Mouse (Mus musculus): Measurements from ENCODE around the gene Kdm6b.
"Not testable (repeated sequence)": the region's sequence is repeated elsewhere in the genome, so short reads cannot be mapped to it uniquely, and the experiment has no call there.

Gene Kdm6b

DNA sequence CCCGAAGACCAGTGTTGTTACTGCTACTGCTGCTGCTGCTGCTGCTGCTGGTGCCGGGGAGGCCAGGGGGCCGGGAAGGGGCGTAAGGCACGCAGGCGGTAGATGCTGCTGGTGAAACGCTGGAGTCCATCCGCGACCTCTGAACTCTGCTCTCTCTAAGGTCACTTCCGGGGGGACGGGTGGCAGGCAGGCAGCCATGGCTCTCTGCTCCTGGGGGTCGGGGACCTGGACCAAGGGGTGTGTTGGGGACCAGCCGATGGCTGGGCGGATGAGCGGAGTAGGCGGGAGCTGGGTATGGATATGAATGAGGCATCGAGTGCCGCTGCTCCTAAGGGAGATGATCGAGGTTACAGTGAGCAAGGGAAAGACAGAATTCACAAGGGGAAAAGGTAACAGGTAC, 7.2 kb downstream of the Kdm6b start:
- no peak for DNase-seq (ENCODE audit: low read depth)

DNA sequence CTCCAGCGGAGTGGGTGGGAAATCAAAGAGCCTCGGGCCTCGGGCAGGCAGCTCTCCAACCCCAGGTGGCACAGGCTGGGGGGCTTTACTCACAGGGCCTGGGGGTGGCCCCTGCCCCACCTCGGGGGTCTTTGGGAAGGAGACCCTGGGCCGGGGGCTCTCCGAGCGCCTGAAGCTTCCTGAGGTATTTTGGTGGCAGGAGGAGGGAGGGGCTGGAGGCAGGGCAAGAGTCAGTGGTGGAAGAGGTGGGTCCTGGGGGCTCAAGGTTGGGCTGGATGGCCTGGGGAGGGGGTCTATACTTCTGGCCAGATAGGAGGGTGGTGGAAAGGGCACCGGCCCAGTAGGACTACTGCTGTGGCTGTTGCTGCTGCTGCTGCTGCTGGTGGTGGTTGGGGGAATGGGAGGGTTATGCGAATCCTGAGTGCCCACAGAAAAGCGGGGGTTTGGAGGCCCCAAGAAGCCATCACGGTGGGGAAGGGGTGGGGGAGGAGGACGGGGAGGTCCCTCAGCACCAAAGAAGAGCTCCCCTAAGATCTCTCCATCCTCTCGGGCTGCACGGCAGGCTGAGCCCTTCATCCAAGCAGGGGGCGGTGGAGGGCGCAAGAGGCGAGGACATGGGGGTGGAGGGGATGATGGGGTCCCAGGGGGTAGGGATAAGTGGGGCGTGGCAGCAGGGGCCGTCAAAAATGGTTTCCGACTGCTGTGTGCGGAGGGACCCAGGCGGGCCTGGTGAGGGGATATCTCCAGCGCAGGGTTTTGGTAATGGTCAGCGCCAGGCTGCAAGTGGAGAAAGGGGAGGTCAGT, 7.9 kb downstream of the Kdm6b start:
- no peak for DNase-seq (ENCODE audit: low read depth)

DNA sequence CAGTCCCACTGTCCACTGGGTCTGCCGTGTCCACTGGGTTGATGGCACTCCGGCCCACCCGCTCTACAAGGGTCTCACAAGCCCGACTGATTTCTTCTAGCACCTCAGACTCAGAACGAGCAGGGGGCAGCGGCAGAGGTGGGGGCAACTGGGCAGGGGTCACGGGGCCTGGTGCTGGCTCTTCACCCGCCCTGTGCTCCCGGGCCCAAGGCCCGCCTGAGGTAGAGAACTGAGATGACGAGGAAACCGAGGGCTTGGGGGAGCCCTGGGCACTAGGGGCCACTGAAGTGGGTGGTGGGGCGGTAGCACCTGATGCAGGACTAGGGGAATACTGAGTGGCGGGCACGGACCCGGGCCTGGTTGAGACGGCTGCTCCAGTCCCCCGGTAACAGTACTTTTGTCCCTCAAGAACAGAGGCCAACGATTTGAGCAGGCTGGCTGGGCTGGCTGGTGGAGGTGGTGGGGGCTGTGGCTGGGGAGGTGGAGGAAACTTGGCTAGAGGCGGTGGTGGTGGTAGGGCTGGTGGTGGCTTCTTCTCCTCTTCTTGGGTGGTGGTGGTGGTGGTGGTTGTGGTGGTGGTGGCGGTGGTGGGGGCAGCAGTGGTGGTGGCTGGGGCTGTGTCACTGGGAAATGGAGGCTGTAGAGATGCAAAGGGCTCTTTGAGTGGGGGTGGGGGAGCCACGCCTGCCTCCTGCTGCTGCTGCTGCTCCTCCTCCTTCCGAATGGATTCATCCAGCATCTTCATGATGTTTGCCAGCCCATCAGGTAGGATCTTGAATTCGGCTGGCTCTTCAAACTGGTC, 8.7 kb downstream of the Kdm6b start:
- no peak for DNase-seq (ENCODE audit: low read depth)

DNA sequence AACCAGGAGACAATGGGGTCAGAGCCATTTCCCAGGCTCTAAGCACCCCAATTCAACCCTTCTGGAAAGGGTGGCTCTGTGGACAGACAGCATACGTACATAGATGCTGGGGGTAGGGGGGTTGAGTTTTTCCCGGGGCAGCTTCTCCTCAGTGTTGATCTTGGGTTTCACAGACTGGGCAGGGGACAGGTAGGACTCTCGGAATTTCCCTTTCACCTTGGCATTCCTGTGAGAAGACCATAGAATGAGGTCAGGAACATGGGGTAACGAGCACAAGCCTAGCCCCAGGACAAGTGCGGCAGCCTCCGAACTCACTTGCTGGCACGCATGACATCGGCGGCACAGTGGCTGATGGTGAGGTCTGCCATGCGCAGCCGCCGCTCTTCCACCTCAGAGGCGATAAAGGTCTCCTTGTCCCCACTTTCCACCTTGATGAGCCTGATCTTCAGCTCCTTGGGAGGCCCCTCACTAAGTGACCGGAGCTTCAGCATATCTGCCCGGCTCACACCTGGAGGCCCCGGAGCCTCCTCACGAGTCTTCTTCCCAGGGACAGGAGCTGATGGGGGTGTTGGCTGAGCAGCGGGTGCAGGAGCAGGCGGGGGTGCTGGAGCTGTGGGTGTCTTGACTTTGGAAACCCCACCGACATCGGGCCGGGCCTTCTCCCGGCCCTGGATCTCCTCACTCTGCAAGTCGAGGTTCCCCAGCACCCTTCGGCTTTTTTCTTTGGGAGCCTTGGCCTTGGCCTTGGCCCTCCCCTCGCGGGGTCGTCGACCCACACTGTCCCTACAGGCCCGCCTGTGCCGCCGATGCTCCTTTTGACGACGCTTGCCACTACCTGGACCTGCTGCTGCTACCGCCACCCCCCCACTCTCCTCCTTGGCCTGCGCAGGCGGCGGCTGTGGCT, 9.5 kb downstream of the Kdm6b start:
- no peak for DNase-seq (ENCODE audit: low read depth)

DNA sequence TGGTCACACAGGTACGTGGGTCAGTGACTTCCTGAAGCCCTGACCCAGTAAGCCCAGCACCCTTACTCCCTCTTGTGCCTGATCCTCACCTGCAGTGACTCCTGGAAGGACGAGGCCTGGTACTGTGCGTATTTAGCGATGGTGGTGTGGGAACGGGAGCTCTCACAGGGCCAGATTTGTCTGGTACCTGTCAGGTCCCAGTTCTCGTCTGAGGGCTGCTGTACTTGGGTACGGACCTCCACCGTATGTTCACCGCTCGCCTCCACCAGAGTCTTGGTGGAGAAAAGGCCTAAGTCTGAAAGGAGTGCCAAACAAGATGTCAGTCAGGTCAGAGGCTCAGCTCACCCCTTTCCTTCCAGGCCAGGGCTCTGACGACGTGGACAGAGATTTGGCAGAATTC, 11.5 kb downstream of the Kdm6b start:
- DNase-seq (ENCODE audit: low read depth) = no peak

DNA sequence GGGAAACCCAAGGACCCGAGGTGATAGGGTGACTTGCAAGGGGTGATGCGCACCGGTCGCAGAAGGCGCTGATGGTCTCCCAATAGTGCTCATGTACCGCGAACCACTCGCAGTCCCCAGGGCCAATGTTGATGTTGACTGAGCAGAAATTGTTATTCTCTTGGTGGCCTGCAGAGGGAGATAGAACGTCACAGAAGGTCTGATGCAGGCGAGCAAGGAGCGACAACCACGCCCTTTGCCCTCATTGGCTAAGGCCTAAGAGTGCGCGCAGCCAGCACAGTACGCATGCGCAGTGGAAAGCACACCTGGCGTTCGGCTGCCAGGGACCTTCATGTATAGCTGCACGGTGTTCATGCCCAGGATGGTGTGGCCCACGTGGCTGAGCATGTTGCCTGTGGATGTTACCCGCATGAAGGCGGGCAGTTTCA, 12.3 kb downstream of the Kdm6b start:
- peak; percentile 84 for DNase-seq (ENCODE audit: low read depth)

DNA sequence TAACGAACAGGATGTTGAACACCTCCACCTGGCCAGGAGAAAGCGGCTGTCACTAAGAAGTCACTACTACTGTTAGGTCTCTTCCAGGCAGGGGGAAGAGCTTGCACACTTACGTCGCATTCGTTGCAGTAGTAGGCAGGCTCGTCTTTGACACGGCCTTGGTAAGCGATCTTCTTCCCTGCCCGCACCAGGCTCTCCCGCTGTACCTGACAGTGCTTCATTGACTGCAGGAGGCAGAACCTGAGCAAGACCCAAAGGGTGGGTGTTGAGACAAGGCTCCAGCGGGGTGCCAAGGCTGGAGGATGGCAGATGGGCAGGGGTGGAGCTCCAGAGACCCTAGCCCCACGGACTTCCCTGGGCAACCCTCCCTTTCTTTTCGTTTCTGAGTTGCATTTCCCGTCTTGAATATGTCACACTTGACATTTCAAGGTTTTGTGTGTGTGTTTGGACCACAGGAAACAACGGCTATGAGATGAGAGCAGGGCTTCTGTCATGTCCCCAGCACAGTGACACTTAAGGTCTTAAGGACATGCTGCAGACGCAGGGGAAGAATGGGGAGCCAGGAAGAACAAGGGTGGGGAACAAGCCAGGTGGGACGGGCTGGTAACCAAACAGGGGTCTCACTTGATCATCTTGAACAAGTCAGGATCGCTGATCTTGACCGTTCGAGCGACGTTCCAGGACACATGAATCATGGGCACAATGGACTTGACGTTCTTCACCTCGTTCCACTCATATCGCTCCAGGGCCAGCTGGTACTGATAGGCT, 13.2 kb downstream of the Kdm6b start:
- DNase-seq (ENCODE audit: low read depth) = no peak

DNA sequence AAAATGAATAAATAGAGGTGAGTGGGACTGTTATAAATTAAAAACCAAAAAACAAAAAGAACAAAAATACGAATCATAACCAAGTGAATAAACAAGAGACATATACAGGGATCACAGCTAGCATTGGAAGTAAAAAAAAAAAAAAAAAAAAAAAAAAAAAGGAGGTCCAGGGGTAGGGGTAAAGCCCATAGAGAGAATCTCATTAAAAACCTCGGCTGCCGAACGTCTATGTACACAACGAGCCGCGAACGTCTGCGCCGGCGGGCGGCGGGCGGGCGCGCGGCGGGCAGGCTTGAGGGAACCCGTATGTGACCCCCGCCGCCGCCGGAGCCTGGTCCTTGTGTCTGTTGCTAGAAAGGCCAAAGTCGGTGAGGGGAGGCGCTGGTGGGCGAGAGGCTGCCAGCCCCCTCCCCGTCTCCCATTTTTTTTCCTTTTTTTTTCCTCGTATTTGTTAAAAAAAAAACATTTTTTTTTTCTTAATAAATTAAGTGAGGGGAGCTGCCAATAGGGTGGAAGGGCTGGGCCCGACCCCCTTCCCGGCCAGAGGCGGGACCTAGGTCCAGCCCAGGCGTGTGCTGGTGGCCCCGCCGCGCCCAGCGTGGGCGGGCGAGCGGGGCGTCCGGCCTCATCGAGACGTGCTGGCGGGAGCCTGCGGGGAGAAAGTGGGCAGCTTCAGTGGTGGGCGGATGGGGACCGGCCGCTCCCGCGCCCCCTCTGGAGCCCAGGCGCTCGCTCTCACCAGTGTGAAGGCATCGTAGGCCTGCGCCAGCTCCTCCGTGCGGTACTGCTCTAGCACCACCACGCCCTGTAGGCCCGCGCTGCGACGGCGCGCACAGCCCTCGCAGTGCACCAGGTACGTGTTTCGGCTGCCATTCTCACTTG, 14.0 kb downstream of the Kdm6b start:
- DNase-seq (ENCODE audit: low read depth) = no peak

DNA sequence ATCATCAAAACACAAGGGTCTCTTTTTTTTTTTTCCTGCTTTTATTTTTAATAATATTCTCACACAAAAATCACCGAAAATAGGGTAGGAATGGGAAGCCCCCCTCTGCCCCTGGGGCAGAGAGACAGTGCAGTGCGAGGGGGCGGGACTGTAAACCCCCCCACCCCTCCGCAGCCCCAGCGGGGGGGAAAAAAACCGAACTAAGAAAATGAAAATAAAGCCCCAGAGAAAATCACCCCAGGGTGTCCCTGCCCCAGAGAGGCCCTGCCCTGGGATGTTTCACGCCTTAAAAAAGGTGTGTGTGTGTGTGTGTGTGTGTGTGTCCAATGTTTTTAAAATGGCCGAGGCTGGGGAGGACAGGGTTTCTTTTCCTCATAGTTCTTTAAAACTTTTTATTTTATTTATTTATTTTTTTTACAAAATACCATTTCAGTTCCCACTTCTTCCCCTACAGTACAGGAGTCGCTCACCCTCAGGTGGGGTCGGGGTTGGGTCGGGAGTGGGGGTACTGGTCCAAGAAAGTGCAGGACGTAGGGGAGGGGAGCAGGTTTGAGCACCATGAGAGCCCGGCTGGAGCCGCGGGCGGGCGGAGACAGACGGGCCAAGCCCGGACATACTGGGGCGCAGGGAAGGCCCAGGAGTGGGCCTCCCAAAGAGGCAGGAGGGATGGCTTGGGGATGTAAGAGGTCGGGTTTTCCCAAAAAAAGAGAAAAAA, 14.8 kb downstream of the Kdm6b start:
- DNase-seq (ENCODE audit: low read depth) = no peak

DNA sequence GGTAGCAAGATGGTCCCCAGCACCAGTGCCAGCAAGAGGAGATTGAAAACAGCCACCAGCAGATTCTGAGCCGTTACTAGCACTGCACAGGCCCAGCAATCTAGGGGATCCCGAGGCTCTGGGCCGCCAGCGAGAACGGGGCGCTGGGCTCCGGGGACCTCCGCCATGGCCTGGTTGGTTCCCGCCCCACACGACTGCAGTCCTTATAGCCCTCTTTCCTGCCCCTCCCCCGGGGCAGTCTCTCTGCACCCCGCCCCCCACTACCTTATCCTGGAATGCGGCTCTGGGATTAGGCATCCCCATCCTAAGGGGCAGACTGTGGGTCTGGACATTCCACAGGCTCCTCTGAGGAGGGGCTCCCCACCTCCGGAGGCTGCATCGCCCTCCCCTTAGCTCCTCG, 15.4 kb downstream of the Kdm6b start, which contains the start of gene Tmem88:
TSS of gene Tmem88 (minus strand) at position 176 of the 400 bp plus-strand sequence.
- no peak for DNase-seq (ENCODE audit: low read depth)

DNA sequence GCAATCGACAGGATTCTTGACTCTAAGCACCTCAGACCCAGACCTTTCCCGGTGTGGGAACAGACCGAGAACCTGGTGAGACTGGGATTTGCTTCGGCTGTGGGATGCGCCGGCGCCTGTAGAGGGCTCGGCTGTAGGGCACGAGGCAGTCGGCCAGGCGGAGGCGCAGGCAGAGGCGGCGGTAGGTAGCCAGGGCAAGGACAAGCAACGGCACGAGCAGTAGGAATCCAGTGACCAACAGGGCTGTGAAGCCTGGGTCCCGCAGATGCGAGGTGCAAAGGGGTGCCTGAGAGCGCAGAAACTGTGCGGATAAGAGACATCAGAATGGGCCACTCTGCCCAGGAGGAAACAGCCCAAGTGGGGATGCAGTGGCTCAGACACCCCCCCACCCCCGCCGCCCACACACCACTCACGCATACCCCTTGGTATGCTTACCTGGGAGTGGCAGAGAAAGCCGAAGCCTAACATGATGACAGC, 15.9 kb downstream of the Kdm6b start:
- DNase-seq (ENCODE audit: low read depth) = no peak

DNA sequence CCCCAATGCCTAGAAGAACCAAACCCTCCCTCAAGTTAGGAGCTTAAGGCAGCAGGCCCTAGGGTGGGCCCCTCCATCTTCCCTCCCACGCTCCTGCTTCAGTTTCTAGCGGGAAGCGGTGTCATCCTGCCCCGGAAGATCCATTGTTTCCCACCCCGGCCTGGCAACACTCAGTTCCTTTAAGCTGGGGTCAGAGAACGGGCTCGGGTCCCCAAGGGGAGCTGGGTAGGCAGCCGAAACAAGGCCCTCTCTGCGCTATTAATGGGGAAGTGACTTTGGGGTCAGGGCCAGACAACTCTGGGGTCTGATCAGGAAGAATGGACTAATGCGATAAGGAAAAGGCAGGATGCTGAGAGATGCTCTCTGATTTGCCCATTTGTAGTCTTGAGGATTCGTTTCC, 16.7 kb downstream of the Kdm6b start:
- DNase-seq (ENCODE audit: low read depth) = no peak

DNA sequence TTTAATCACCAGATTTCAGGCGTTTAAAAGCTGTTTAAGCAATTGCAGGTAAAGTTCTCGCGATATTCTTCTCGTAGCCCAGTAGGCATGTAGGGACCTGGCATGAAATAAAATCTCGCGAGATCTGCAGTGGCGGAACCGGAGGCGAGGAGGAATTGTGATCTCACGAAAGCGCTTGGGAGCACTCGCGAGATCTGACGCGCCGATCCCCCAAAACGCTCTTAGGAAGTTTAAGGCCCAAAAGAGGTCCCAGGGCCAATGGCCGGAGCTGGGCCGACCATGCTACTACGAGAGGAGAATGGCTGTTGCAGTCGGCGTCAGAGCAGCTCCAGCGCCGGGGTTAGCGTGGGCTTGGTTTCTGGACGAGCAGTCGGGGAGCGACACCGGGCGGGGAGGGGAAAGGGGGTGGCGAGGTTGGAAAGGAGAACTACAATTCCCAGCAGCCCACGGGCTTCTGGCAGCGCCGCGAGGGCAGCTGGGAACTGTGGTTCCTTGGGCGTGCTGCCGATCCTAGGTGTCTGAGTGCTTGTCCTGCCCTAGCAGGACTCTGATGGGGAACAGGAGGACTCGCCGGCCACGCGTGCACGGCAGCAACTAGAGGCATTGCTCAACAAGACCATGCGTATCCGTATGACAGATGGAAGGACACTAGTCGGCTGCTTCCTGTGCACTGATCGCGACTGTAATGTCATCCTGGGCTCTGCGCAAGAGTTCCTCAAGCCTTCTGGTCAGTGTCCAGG, 17.7 kb downstream of the Kdm6b start:
- DNase-seq (ENCODE audit: low read depth) = peak; percentile 99

DNA sequence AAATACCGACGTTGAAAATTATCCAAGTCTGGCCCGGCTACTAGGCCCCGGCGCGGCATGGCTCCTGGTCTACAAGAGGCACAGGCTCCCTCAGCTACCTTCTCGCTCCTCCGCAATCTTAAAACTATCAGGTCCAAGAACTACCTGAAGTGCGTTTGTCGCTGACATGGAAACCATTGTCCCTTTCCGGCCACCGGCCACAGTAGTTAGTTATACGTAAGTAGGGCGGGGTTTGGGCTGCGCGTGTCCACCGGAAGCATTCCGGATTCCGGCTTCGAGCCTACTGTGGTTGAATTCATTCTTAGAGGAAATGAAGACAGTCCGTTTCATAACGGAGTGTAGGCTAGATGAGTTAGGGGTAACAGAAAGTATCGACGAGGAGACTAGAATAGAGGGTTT, 18.2 kb downstream of the Kdm6b start, which contains the start of the genes Naa38 and Cyb5d1:
TSS of gene Naa38 (plus strand) at position 253 of the 399 bp plus-strand sequence.
TSS of gene Cyb5d1 (minus strand) at position 397 of the 399 bp plus-strand sequence.
- DNase-seq (ENCODE audit: low read depth) = peak; percentile 82

DNA sequence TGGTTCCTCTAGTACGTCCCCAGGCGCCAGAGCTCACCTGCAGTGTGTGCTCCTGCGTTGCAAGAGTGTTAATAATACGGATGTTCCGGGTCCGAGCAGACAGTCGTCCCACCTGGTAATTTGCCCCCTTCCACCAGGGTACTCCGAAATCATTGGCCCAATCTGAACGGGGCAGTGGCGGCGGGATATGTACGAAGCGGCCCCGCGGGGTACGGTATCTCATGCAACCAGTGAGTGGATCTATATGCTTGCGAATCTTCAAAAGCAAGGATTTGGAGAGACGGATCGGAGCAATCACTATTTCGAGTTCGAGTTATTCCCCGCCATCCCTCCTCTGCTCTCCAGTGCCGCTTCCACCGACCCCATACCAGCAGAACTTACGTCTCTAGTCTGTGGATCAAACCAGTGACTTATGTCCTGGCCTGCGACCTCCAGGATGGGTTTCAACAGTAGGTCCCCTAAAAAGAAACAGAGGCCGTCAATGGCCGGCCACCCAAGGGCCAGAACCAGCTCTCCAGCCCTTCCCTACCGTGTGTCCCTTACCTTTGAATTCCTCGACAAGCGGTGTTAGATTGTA, 18.8 kb downstream of the Kdm6b start:
- not testable (repeated sequence) for DNase-seq (ENCODE audit: low read depth)

DNA sequence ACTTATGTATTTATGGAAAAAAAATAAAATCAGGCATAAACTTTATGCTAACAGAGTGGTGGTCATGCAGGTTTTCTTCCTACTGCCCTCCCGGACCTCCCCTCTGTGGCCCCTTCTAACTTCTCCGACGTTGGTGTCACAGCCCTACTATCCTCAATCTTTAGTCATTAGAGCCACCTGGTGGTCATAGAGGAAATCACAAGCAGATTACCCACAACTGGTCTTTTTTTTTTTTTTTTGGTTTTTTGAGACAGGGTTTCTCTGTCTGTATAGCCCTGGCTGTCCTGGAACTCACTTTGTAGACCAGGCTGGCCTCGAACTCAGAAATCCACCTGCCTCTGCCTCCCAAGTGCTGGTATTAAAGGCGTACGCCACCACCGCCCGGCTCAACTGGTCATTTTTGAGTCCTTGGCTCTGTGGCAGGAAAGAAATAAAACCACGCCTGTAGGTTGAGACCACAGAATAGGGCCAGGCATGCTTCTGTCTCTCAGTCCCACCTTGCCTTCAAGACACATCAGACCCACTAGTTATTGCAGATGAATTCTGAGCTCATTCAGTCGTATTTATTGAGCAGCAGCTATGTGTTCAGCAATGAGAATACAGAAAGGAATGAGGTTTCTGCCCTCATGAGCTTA, 23.0 kb downstream of the Kdm6b start:
- DNase-seq (ENCODE audit: low read depth) = no peak

DNA sequence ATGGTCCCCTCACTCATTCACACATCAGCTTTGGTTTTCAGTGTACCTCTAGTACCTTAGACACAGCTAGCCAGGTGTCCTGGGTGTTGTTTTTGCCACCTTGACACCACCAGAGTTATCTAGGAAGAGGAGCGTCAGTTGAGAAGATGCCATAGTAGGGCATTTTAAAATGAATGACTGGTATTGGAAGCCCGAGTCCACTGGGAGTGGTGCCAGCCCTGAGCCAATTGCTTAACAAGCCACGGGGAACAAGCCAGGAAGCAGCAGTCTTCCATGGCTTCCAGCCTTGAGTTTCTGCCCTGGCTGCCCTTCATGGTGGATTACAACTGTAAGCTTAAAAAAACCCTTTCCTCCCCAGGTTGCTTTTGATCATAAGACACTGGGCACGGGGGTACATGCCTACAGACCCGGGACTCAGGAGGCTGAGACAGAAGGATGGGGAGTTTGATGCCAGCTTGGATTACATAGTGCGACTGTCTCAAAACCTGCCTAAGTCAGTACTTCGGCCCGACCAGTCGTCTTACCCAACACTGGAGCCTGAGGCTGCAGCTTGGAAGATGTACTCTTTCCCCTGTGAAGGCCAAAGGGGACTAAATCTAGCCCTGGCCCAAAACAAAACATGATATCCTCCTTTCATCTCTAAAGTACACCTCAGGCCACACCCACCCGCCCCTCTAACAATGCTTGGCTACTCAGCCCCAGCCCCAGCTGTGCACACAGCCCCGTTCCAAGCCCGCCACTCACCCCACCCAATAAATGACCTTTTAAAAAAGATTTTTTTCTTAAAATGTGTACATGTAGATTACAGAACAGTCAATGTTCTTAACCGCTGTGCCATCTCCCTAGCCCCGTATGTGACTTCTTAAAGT, 23.7 kb downstream of the Kdm6b start:
- DNase-seq (ENCODE audit: low read depth) = no peak
